Mouse (Mus musculus) G1E (cell line): Measurements from ENCODE around the gene Pde4d.

Source experiments
- CTCF ChIP-seq: IDR thresholded peaks from 2 replicates; pipeline ENCODE4 v1.5.1; 2012; ENCODE audit warnings: low read depth, low read length, inconsistent platforms, mixed read lengths
- GATA2 ChIP-seq: IDR thresholded peaks from 2 replicates; pipeline ENCODE4 v1.6.1; 2012; ENCODE audit warnings: low read depth, low read length, inconsistent platforms, borderline replicate concordance
- POLR2AphosphoS5 ChIP-seq: IDR thresholded peaks from 2 replicates; pipeline ENCODE4 v1.6.1; 2012; ENCODE audit warnings: low read depth, low read length, inconsistent platforms; ENCODE audit not compliant: insufficient replicate concordance
- TAL1 ChIP-seq: conservative IDR thresholded peaks from 2 replicates; pipeline ENCODE4 v1.6.1; 2012; ENCODE audit warnings: low read depth, low read length, inconsistent platforms, mixed read lengths

GRCm38 (mm10) chr13:109590048-109590447 is 1140.3 kb downstream of the Pde4d start:
- TF ChIP-seq CTCF: no peak
- no peak for TF ChIP-seq TAL1
- TF ChIP-seq POLR2AphosphoS5: no peak
- TF ChIP-seq GATA2: no peak
